21 mouse cellular contexts compared by ENCODE assay signal in the genomic region with DNA sequence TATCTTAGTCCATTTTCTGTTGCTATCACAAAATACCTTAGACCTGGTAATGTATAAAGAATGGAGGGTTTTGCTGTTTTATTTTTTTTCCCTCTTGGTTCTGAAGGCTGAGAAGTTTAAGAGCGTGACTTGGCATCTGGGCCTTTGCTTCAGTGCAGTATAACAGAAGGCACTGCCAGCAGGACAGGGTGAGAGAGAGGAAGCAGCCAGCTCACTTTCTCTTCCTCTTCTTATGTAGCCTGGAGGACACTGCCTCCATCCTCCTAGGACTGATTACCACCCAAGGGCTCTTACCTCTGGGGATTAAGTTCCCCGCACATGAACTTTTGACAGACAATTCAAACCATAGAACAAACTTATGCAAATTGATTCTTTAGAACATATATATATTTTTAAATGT.
DNase-seq lines count a peak whose midpoint lies in the region; ATAC-seq lines count a peak whose summit lies in the region.
"Had no signal": no experiment of that assay in that cellular context is flagged by ENCODE, and none has a peak within 500 bp of the region (broad histone marks: within the 10 kb centered on the region; RNA-seq: fewer than 3 reads in every experiment).

No protein-coding gene starts in this region.

- peak; percentile 76 to 80 for ATAC-seq in hematopoietic stem cell, adult 5-6 weeks (replicated peaks in 1 of 2; ENCODE audit: insufficient read depth in 1 of 2, low FRiP score in 2 of 2, low TSS enrichment in 1 of 2, low read depth in 1 of 2, poor library complexity in 2 of 2, severe bottlenecking in 2 of 2)
- ATAC-seq: forebrain, embryonic 14.5 days; liver, embryonic 12.5 days; liver, postnatal 0 days; lung, postnatal 0 days; midbrain, embryonic 15.5 days had no signal

- DNase-seq in layer of hippocampus, adult 9-11 months = peak; percentile 34
- no peak for DNase-seq in layer of hippocampus, postnatal 10 days (ENCODE audit: low spot score in 2 of 2)
- peak; percentile 61 to 62 for DNase-seq in B cell, adult 2 months
- no peak for DNase-seq in kidney, postnatal 4 days
- DNase-seq in embryo, embryonic 10.5 days (ENCODE audit: low spot score) = no peak
- no peak for DNase-seq in embryo, embryonic 9.5 days (ENCODE audit: extremely low spot score)
- DNase-seq: adrenal gland, adult 8-10 months; cerebellum, adult 8-10 months; gastrocnemius, postnatal 14 days; heart, adult 11 months; kidney, adult 11 months; kidney, postnatal 25 days; layer of hippocampus, postnatal 36 days; liver, postnatal 0 days; right cerebral cortex, postnatal 4 days; thymus, postnatal 36 days had no signal

Comparison
In these comparisons a context has a peak if more than half of its experiments do, and no peak if none do; other contexts are left out.
1. DNase-seq: peak in layer of hippocampus, adult 9-11 months (single experiment) and B cell, adult 2 months (2 of 2); none in layer of hippocampus, postnatal 10 days (0 of 2), kidney, postnatal 4 days (0 of 2), embryo, embryonic 10.5 days (single experiment) and embryo, embryonic 9.5 days (single experiment).